Mouse (Mus musculus) liver, embryonic 14.5 days (tissue): ENCODE results near the gene Tmem178b.

Experiments used
- CTCF ChIP-seq: IDR thresholded peaks from 2 replicates; pipeline ENCODE4 v1.5.1; 2016; ENCODE audit warnings: antibody characterized with exemption, low read depth, control low read depth
- EP300 ChIP-seq: IDR thresholded peaks from 2 replicates; pipeline ENCODE4 v1.6.1; 2016; ENCODE audit warnings: antibody characterized with exemption, low read depth

DNA sequence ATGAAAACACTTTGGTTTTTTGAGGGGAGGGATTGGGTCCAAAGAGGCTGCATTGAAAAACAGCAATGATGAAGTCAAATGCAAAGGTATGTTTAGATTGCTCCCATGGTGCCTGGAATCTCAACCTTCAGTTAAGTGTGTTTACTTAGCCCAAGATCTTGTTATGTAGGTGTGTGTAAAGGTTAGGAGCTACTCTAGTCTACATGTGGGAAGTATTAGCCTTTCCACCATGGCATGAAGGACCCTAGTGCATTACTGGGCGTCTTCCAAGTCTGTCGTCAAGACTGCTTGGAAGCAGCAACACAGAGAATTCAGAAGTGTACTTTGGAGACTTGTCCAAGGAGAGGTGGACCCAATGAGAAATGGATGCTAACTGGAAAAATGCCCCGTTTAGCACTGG, 205.3 kb downstream of the Tmem178b start:
- no peak for TF ChIP-seq EP300
- TF ChIP-seq CTCF: no peak
